Mouse (Mus musculus): ENCODE measurements around the gene Npepps. TPM values are rescaled to one million over a fixed set of nuclear protein-coding genes. Genes with fewer than 3 reads are reported as not detected.
A peak's percentile ranks its signal among the peaks of the same experiment; 100 is the strongest.

Gene Npepps
- polyA plus RNA-seq, 1 experiment from 2014 or later: 43.4 TPM

- Histone ChIP-seq H3K36me3 (ENCODE audit: control insufficient read depth, insufficient read depth, low read length) (no peaks in the 10 kb centered on the region), H3K4me3 (ENCODE audit: low read depth, low read length) (no peak overlapping the region), H3K4me2 (replicated peaks; ENCODE audit: low read depth) (no peak overlapping the region), H3K27me3 (ENCODE audit: control insufficient read depth, insufficient read depth, low read length) (no peaks in the 10 kb centered on the region), H3K4me1 (replicated peaks; ENCODE audit: control insufficient read depth, insufficient read depth) (no peaks in the 10 kb centered on the region), H3K27ac (replicated peaks) (peak overlapping the region; percentile 77), H3K9me3 (ENCODE audit: control insufficient read depth, low read length) (no peaks in the 10 kb centered on the region), H3K9ac (ENCODE audit: low read length) (no peak overlapping the region)
- peak; percentile 81 for ATAC-seq (ENCODE audit: low FRiP score, low TSS enrichment)
- 53% methylated on average over 12 of the region's 12 CpGs for WGBS
- TF ChIP-seq CTCF (IDR thresholded peaks at IDR 0.05; ENCODE audit: low read depth) (no peak), EP300 (optimal IDR thresholded peaks at IDR 0.05) (no peak)
- no peak for DNase-seq (ENCODE audit: low spot score)
Observed at GRCm38 (mm10) chr11:97289276-97290230, 9.1 kb upstream of the Npepps start.

- TF ChIP-seq CTCF (IDR thresholded peaks at IDR 0.05; ENCODE audit: low read depth): no peak
- TF ChIP-seq EP300 (optimal IDR thresholded peaks at IDR 0.05): no peak
- no peaks in the 10 kb centered on the region for H3K36me3 ChIP-seq (ENCODE audit: control insufficient read depth, insufficient read depth, low read length)
- H3K27me3 ChIP-seq (ENCODE audit: control insufficient read depth, insufficient read depth, low read length): no peaks in the 10 kb centered on the region
- no peaks in the 10 kb centered on the region for H3K4me1 ChIP-seq (replicated peaks; ENCODE audit: control insufficient read depth, insufficient read depth)
- no peaks in the 10 kb centered on the region for H3K9me3 ChIP-seq (ENCODE audit: control insufficient read depth, low read length)
- no peak overlapping the region for H3K9ac ChIP-seq (ENCODE audit: low read length)
- no peak overlapping the region for H3K27ac ChIP-seq (replicated peaks)
- H3K4me2 ChIP-seq (replicated peaks; ENCODE audit: low read depth): no peak overlapping the region
- no peak overlapping the region for H3K4me3 ChIP-seq (ENCODE audit: low read depth, low read length)
- DNase-seq (ENCODE audit: low spot score): no peak
- ATAC-seq (ENCODE audit: low FRiP score, low TSS enrichment): no peak
Observed at GRCm38 (mm10) chr11:97287643-97288042, 7.2 kb upstream of the Npepps start.

- DNase-seq (ENCODE audit: low spot score) (no peak), ATAC-seq (ENCODE audit: low FRiP score, low TSS enrichment) (no peak)
- no peaks in the 10 kb centered on the region for H3K36me3 ChIP-seq (ENCODE audit: control insufficient read depth, insufficient read depth, low read length)
- WGBS: 42% methylated on average over 6 of the region's 6 CpGs
- H3K4me2 ChIP-seq (replicated peaks; ENCODE audit: low read depth): no peak overlapping the region
- TF ChIP-seq EP300 (optimal IDR thresholded peaks at IDR 0.05): no peak
- TF ChIP-seq CTCF (IDR thresholded peaks at IDR 0.05; ENCODE audit: low read depth): no peak
- H3K27ac ChIP-seq (replicated peaks): no peak overlapping the region
- no peak overlapping the region for H3K9ac ChIP-seq (ENCODE audit: low read length)
- H3K4me3 ChIP-seq (ENCODE audit: low read depth, low read length): no peak overlapping the region
- no peaks in the 10 kb centered on the region for H3K4me1 ChIP-seq (replicated peaks; ENCODE audit: control insufficient read depth, insufficient read depth)
- H3K9me3 ChIP-seq (ENCODE audit: control insufficient read depth, low read length): no peaks in the 10 kb centered on the region
- H3K27me3 ChIP-seq (ENCODE audit: control insufficient read depth, insufficient read depth, low read length): no peaks in the 10 kb centered on the region
Observed at GRCm38 (mm10) chr11:97286973-97287372, 6.5 kb upstream of the Npepps start.

GRCm38 (mm10) chr11:97285852-97286775 lies 5.7 kb upstream of the Npepps start:
- H3K4me3 ChIP-seq (ENCODE audit: low read depth, low read length): no peak overlapping the region
- H3K9ac ChIP-seq (ENCODE audit: low read length): no peak overlapping the region
- ATAC-seq (ENCODE audit: low FRiP score, low TSS enrichment) (no peak), DNase-seq (ENCODE audit: low spot score) (no peak)
- no peaks in the 10 kb centered on the region for H3K36me3 ChIP-seq (ENCODE audit: control insufficient read depth, insufficient read depth, low read length)
- H3K9me3 ChIP-seq (ENCODE audit: control insufficient read depth, low read length): no peaks in the 10 kb centered on the region
- H3K27ac ChIP-seq (replicated peaks): no peak overlapping the region
- no peaks in the 10 kb centered on the region for H3K4me1 ChIP-seq (replicated peaks; ENCODE audit: control insufficient read depth, insufficient read depth)
- no peak for TF ChIP-seq CTCF (IDR thresholded peaks at IDR 0.05; ENCODE audit: low read depth)
- H3K4me2 ChIP-seq (replicated peaks; ENCODE audit: low read depth): no peak overlapping the region
- H3K27me3 ChIP-seq (ENCODE audit: control insufficient read depth, insufficient read depth, low read length): no peaks in the 10 kb centered on the region
- 66% methylated on average over 9 of the region's 9 CpGs for WGBS

- ATAC-seq (ENCODE audit: low FRiP score, low TSS enrichment) (no peak), DNase-seq (ENCODE audit: low spot score) (no peak)
- Histone ChIP-seq H3K4me3 (ENCODE audit: low read depth, low read length) (no peak overlapping the region), H3K4me1 (replicated peaks; ENCODE audit: control insufficient read depth, insufficient read depth) (no peaks in the 10 kb centered on the region), H3K36me3 (ENCODE audit: control insufficient read depth, insufficient read depth, low read length) (no peaks in the 10 kb centered on the region), H3K27me3 (ENCODE audit: control insufficient read depth, insufficient read depth, low read length) (no peaks in the 10 kb centered on the region), H3K4me2 (replicated peaks; ENCODE audit: low read depth) (no peak overlapping the region), H3K9me3 (ENCODE audit: control insufficient read depth, low read length) (no peaks in the 10 kb centered on the region), H3K9ac (ENCODE audit: low read length) (no peak overlapping the region), H3K27ac (replicated peaks) (no peak overlapping the region)
- TF ChIP-seq EP300 (optimal IDR thresholded peaks at IDR 0.05) (no peak), CTCF (IDR thresholded peaks at IDR 0.05; ENCODE audit: low read depth) (no peak)
- 70% methylated on average over 4 of the region's 4 CpGs for WGBS
Observed at GRCm38 (mm10) chr11:97284854-97285253, 4.4 kb upstream of the Npepps start.

Measured in stomach, postnatal 0 days (tissue).